Mouse (Mus musculus) stomach, embryonic 14.5 days (tissue): ENCODE data around the gene Cend1. TPM values are rescaled to one million over a fixed set of nuclear protein-coding genes. Genes with fewer than 3 reads are reported as not detected.

ENCODE experiments used
- ATAC-seq: fragments of 200-750 bp; cut with Nextera tagmentation; 2 replicates; pipeline ENCODE4 v1.8.0; 2017; ENCODE audit warnings: low read depth, moderate TSS enrichment; ENCODE audit not compliant: insufficient number of reproducible peaks, insufficient read depth, low FRiP score
- H3K27ac ChIP-seq: fragments of 300-500 bp; sonication (generic); 2 replicates; pipeline ENCODE4 v1.5.1; 2014; ENCODE audit warnings: mild to moderate bottlenecking, low read length, moderate library complexity, mixed read lengths
- H3K27me3 ChIP-seq: fragments of 300-500 bp; sonication (generic); 2 replicates; pipeline ENCODE4 v1.6.1; 2014; ENCODE audit warnings: low read length, control low read depth, mixed read lengths; ENCODE audit not compliant: control insufficient read depth, insufficient read depth
- H3K36me3 ChIP-seq: fragments of 300-500 bp; sonication (generic); 2 replicates; pipeline ENCODE4 v1.6.1; 2014; ENCODE audit warnings: mild to moderate bottlenecking, control low read depth, low read length, moderate library complexity, mixed read lengths; ENCODE audit not compliant: control insufficient read depth, insufficient read depth
- H3K4me1 ChIP-seq: fragments of 300-500 bp; sonication (generic); 2 replicates; pipeline ENCODE4 v1.6.1; 2014; ENCODE audit warnings: low read length, control low read depth, mixed read lengths; ENCODE audit not compliant: control insufficient read depth, insufficient read depth
- H3K4me2 ChIP-seq: fragments of 300-500 bp; sonication (generic); replicated peaks from 2 replicates; pipeline ENCODE4 v1.6.1; 2014; ENCODE audit warnings: low read depth, low read length, control low read depth
- H3K4me3 ChIP-seq: fragments of 300-500 bp; sonication (generic); 2 replicates; pipeline ENCODE4 v1.5.1; 2014; ENCODE audit warnings: low read depth, low read length, control low read depth
- H3K9ac ChIP-seq: fragments of 300-500 bp; sonication (generic); replicated peaks from 2 replicates; pipeline ENCODE4 v1.6.1; 2014; ENCODE audit warnings: low read depth, mild to moderate bottlenecking, control low read depth, low read length, moderate library complexity, mixed read lengths
- H3K9me3 ChIP-seq: fragments of 300-500 bp; sonication (generic); 2 replicates; pipeline ENCODE4 v1.6.1; 2016; ENCODE audit warnings: low read depth, low read length, control low read depth; ENCODE audit not compliant: control insufficient read depth
- WGBS: fragments of 180-500 bp; shearing (Covaris S2); extraction: QIAGEN DNeasy Blood & Tissue Kit; methylation state at CpG from one replicate; pipeline ENCODE4 v1.1.7; 2014; 5-methylcytosine and 5-hydroxymethylcytosine counted together
- polyA plus RNA-seq: library from polyadenylated mRNA; unstranded; fragments of >200 nt; fragmentation: Nextera tagmentation; extraction: Ambion mirVana; gene quantifications from 2 replicates; pipeline ENCODE4 v1.2.1, GENCODE M21; 2014

Cend1 gene
- polyA plus RNA-seq, 1 experiment from 2014 or later: 1.9 TPM

GRCm38 (mm10) chr7:141472763-141473162, 43.5 kb upstream of the Cend1 start:
- no peak overlapping the region for H3K9ac ChIP-seq
- no peak overlapping the region for H3K4me3 ChIP-seq
- H3K4me2 ChIP-seq: no peak overlapping the region
- H3K9me3 ChIP-seq: no peaks in the 10 kb centered on the region
- peaks cover 31% of the 10 kb centered on the region for H3K36me3 ChIP-seq
- H3K27ac ChIP-seq: no peak overlapping the region
- H3K27me3 ChIP-seq: no peaks in the 10 kb centered on the region
- WGBS: 80% methylated on average over 6 of the region's 6 CpGs
- peaks cover 36% of the 10 kb centered on the region for H3K4me1 ChIP-seq
- no peak for ATAC-seq

DNA sequence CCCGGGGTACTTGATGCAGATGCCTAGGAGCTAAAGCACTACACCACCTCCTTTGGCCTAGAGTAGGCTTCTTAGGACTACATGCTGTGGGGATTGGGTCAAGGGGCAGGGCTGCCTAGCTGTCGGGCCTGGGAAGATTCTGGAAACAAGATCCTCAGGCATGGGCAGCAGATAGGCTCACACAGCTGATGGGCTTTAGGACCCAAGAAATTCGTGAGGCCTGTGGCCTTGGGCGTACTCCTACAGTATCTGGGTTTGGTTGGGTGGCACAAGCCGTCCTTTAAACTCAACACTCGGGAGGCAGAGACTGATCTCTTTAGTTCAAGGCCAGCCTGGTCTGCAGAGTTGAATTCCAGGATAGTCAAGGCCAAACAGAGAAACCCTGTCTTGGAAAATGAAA, 42.9 kb upstream of the Cend1 start:
- WGBS: 71% methylated on average over 6 of the region's 6 CpGs
- no peak overlapping the region for H3K4me3 ChIP-seq
- no peaks in the 10 kb centered on the region for H3K27me3 ChIP-seq
- no peak for ATAC-seq
- H3K9me3 ChIP-seq: no peaks in the 10 kb centered on the region
- peaks cover 31% of the 10 kb centered on the region for H3K4me1 ChIP-seq
- no peak overlapping the region for H3K27ac ChIP-seq
- no peak overlapping the region for H3K4me2 ChIP-seq
- no peak overlapping the region for H3K9ac ChIP-seq
- H3K36me3 ChIP-seq: peaks cover 31% of the 10 kb centered on the region

- H3K4me2 ChIP-seq: no peak overlapping the region
- 79% methylated on average over 1 of the region's 1 CpGs for WGBS
- H3K9me3 ChIP-seq: no peaks in the 10 kb centered on the region
- no peak for ATAC-seq
- H3K4me3 ChIP-seq: no peak overlapping the region
- H3K9ac ChIP-seq: no peak overlapping the region
- H3K27ac ChIP-seq: no peak overlapping the region
- H3K27me3 ChIP-seq: no peaks in the 10 kb centered on the region
- peaks cover 29% of the 10 kb centered on the region for H3K4me1 ChIP-seq
- peaks cover 31% of the 10 kb centered on the region for H3K36me3 ChIP-seq
Observed at GRCm38 (mm10) chr7:141471236-141471635, 41.9 kb upstream of the Cend1 start.

GRCm38 (mm10) chr7:141470637-141470944, 41.3 kb upstream of the Cend1 start:
- H3K9me3 ChIP-seq: no peaks in the 10 kb centered on the region
- no peak overlapping the region for H3K4me2 ChIP-seq
- H3K36me3 ChIP-seq: peaks cover 31% of the 10 kb centered on the region
- no peak overlapping the region for H3K9ac ChIP-seq
- WGBS: 93% methylated on average over 10 of the region's 10 CpGs
- peaks cover 28% of the 10 kb centered on the region for H3K4me1 ChIP-seq
- ATAC-seq: no peak
- H3K27me3 ChIP-seq: no peaks in the 10 kb centered on the region
- H3K4me3 ChIP-seq: no peak overlapping the region
- no peak overlapping the region for H3K27ac ChIP-seq

DNA sequence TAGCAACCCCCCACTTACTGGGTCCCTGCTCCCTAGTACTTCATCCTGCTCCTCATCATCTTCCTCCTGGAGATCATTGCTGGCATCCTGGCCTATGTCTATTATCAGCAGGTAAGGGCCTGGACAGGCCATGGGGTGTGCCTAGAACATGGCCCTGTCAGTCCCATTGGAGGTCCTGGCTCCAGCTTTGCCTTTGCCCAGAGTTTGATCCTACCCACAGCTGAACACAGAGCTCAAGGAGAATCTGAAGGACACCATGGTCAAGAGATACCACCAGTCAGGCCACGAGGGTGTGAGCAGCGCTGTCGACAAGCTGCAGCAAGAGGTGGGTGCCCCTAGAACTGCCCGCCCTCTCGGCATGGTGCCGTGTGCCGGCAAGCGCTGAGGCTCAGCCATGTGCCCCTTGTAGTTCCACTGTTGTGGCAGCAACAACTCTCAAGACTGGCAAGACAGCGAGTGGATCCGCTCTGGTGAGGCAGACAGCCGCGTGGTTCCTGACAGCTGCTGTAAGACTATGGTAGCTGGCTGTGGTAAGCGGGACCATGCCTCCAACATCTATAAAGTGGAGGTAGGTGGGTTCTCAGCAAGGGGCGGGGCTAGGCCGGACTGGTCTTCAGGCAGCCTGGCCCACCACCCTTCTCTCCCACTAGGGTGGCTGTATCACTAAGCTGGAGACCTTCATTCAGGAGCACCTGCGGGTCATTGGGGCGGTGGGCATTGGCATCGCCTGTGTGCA, 40.8 kb upstream of the Cend1 start:
- H3K27ac ChIP-seq: no peak overlapping the region
- H3K9ac ChIP-seq: no peak overlapping the region
- no peak overlapping the region for H3K4me3 ChIP-seq
- peaks cover 31% of the 10 kb centered on the region for H3K36me3 ChIP-seq
- no peaks in the 10 kb centered on the region for H3K9me3 ChIP-seq
- H3K4me2 ChIP-seq: no peak overlapping the region
- no peak for ATAC-seq
- no peaks in the 10 kb centered on the region for H3K27me3 ChIP-seq
- 88% methylated on average over 18 of the region's 18 CpGs for WGBS
- H3K4me1 ChIP-seq: peaks cover 32% of the 10 kb centered on the region

DNA sequence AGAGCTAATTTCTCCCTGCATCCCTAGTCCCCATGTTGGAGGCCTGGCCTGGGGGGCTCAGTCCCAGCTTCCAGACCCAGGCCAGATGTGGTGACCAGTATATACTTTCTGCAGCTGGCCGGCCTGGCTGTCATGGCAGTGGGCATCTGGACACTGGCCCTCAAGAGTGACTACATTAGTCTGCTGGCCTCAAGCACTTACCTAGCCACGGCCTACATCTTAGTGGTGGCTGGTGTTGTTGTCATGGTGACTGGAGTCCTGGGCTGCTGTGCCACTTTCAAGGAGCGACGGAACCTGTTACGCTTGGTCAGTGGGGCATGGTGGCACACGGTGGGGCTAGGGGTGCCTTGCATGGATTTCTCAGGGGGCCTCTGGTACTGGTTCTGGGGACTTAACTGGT, 40.1 kb upstream of the Cend1 start:
- peak overlapping the region; percentile 87 for H3K4me2 ChIP-seq
- ATAC-seq: no peak
- peaks cover 31% of the 10 kb centered on the region for H3K36me3 ChIP-seq
- peaks cover under 1% of the 10 kb centered on the region; the same call in 1 of the 2 replicates for H3K27me3 ChIP-seq
- 85% methylated on average over 6 of the region's 6 CpGs for WGBS
- H3K4me3 ChIP-seq: peak overlapping the region; percentile 78; the same call in 1 of the 2 replicates
- H3K27ac ChIP-seq: peak overlapping the region; percentile 92; the same call in 1 of the 2 replicates
- no peak overlapping the region; the same call in 1 of the 2 replicates for H3K9ac ChIP-seq
- peaks cover 36% of the 10 kb centered on the region for H3K4me1 ChIP-seq
- no peaks in the 10 kb centered on the region for H3K9me3 ChIP-seq

DNA sequence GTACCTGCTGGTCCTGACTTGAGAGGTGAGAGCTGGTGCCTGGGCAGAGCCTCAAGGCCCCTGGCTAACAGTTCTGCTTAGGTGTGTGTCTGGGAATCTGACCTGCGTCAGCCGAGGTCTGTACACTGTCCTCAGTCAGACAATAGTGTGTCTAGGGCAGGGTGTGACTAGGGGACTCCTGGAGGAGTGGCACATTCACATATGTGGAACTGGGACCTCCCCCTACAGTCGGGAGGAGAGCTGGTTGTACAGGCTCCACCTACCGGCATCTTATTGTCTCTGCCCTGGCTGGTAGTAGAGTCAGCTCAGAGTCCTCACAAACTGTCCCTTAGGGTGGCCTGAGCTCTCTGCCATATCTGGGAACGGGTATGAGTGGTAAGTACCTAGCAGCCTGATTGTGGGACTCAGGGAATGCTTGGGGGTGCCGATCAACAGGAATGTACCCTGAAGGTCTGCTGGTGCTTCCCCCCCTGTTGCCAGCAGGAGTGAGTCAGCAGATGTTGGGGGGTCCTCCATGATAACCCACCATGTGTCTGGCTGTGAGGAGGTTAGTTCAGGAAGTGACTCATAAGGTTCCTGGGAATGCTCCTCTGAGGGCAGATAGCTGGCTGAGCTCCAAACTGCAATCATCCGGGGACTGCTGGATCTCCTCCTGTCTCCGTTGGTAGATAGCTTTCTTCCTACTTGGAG, 39.4 kb upstream of the Cend1 start:
- Histone ChIP-seq H3K27me3 (peaks cover 8% of the 10 kb centered on the region; the same call in 1 of the 2 replicates), H3K9ac (peak overlapping the region; percentile 70), H3K4me2 (peak overlapping the region; percentile 87), H3K27ac (peak overlapping the region; percentile 92), H3K4me3 (peak overlapping the region; percentile 78), H3K36me3 (peaks cover 31% of the 10 kb centered on the region), H3K9me3 (no peaks in the 10 kb centered on the region), H3K4me1 (peaks cover 35% of the 10 kb centered on the region)
- 8% methylated on average over 8 of the region's 8 CpGs for WGBS
- ATAC-seq: peak; percentile 68

GRCm38 (mm10) chr7:141468164-141468521, 38.9 kb upstream of the Cend1 start:
- Histone ChIP-seq H3K27me3 (peaks cover 10% of the 10 kb centered on the region; the same call in 1 of the 2 replicates), H3K27ac (peak overlapping the region; percentile 92), H3K4me1 (peaks cover 35% of the 10 kb centered on the region), H3K9me3 (no peaks in the 10 kb centered on the region), H3K9ac (peak overlapping the region; percentile 70), H3K36me3 (peaks cover 31% of the 10 kb centered on the region), H3K4me3 (peak overlapping the region; percentile 78), H3K4me2 (peak overlapping the region; percentile 87)
- WGBS: 7% methylated on average over 5 of the region's 5 CpGs
- ATAC-seq: no peak
